Mouse (Mus musculus) neutrophil, adult 83 days (primary cell): ENCODE data around the gene Cbx3. TPM values are rescaled to one million over a fixed set of nuclear protein-coding genes. Genes with fewer than 3 reads are reported as not detected.

Experiments used
- total RNA-seq, 2 experiments: library from RNA; stranded (reverse); gene quantifications; one replicate each; pipeline ENCODE4 v1.2.4; 2023

Cbx3 gene
- total RNA-seq = 10 to 100 TPM; 70.7 to 91.4 TPM

GRCm38 (mm10) chr6:51470311-51471178, at the start of gene Cbx3:
Gene Cbx3, plus strand, starts transcription at chr6:51470360.

GRCm38 (mm10) chr6:51432535-51433397, 37.4 kb upstream of the Cbx3 start, which contains the start of gene Nfe2l3:
Gene Nfe2l3, plus strand, starts transcription at chr6:51432670.

GRCm38 (mm10) chr6:51469715-51470310, 347 bp upstream of the Cbx3 start, which contains the start of gene Hnrnpa2b1:
Gene Hnrnpa2b1, minus strand, starts transcription at chr6:51469894.

GRCm38 (mm10) chr6:51523807-51524320, 53.7 kb downstream of the Cbx3 start, which contains the start of gene Snx10:
Gene Snx10, plus strand, starts transcription at chr6:51523901.

Other genes with a start within 250 kb of the Cbx3 start
- not detected for gene Nfe2l3, start 37.7 kb upstream of the Cbx3 start, total RNA-seq
- gene Hnrnpa2b1, start 466 bp upstream of the Cbx3 start, total RNA-seq = 100 to 1,000 TPM; 681 to 733 TPM
- 10 to 100 TPM; 61.6 to 73.9 TPM for gene Snx10, start 53.5 kb downstream of the Cbx3 start, total RNA-seq